Mouse (Mus musculus) layer of hippocampus, postnatal 10 days (tissue): ENCODE measurements around the gene Arg2. TPM values are rescaled to one million over a fixed set of nuclear protein-coding genes. Genes with fewer than 3 reads are reported as not detected.

Experiments used
- DNase-seq, 2 experiments: peaks; one replicate each; pipeline ENCODE4 v3.0.0; 2021; ENCODE audit warnings: low spot score in 2 of 2
- long read RNA-seq: library from polyadenylated mRNA; stranded (forward); transcript quantifications from one replicate; pipeline ENCODE4 v2.0.0, GENCODE M21; 2023
- total RNA-seq, 2 experiments: library from RNA; stranded (reverse); gene quantifications; 2 replicates each; pipeline ENCODE4 v1.2.3; 2021

Gene Arg2
- 10 to 100 TPM; 10.4 to 11.4 TPM for total RNA-seq
- long read RNA-seq, transcript Arg2-201 (8 exons, 1,428 nt) = major isoform, 15 of 19 reads
- long read RNA-seq, partial matches to known transcripts = 2 of 19 reads
- long read RNA-seq, other reads (novel, unspliced or antisense) = 2 of 19 reads

DNA sequence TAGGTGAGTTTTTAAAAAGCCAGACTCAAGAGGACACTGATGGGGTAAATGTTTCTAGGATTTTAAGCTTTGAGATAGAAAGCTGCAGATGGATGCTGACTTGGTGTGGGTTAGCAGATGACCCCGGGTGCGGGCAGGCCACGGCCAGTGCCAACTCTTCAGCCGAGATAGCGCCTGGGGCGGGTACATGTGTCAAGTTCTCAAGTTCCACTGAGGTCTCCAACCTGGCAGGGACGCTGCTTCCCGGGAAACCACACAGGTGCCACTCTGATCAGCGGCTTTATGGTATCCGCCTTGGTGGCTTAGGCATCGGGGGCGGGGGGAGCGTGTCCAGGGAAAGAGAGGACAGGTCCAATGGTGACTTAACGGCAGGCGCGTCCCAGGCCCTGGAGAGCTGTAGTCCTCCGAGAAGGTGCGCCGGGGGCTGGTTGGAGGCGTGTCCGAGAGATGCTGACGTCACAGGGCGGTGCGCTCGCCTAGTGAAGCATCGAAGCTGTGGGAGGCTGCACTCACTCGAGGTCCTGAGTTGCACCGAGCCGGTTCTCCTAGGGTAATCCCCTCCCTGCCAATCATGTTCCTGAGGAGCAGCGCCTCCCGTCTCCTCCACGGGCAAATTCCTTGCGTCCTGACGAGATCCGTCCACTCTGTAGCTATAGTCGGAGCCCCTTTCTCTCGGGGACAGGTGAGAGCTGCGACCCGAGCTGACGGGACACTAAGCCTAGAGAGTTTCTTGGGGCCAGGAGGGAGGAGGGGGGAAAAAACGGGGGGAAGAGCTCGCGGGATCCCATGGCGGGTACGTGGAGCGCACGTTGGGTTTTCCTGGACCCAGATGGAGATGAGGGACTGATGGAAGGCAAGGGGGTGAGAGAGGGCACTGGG is at the start of gene Arg2:
Gene Arg2 (plus strand): TSS at position 479 of the 879 bp plus-strand sequence.
- DNase-seq = peak; percentile 59 to 66

DNA sequence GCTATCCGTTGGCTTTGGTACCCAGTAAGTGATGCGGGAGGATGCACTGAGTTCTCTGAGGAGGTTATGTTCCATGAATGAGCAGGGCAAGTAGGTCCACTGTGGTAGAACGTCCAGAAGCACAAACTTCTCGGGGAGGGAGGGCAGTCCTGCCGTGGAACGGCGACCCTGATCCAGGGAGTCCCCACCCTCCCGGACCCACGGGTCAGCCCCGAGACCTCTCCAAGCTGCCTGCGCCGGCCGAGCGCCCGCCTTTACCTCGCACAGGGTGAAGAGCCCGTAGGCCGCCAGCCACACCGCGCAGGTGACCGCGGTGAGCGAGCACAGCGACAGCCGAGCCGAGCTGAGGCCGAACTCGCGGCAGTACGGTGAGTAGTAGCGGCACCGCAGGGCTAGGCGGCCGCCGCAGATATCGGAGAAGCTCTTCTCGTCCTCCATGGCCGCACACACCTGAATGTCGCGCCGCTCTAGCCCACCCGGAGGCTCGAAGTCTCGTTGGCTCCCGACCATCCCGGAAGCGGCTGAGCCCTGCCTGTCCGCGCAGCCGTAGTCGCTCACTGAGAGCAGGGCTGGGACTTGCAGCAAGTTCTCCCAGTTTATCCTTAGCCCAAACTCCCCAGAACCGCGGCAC is 41.3 kb upstream of the Arg2 start, which contains the start of gene Pigh:
Gene Pigh (minus strand): TSS at position 470 of the 631 bp plus-strand sequence.
- DNase-seq = peak; percentile 84 to 88

DNA sequence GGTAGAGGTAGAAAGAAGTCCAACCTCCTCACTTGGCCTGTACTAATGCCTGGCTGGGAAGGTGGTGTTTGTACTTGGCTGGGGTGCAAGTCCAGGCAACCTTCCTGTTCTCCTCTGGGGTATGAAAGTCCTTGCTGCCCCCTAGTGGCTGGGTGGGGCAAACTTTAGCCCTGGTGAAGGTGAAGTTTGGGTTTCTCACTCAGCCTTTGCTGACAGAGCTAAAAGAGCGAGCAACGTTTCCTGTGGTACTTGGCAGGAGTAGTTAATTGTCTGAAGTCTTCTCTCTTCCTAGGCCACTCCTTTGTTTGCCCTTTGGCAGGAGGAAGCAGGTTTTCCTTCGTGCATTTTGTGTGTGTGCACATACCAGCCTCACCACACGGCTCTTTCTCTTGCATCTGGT is 38.0 kb upstream of the Arg2 start:
- peak; percentile 41 to 47 for DNase-seq

DNA sequence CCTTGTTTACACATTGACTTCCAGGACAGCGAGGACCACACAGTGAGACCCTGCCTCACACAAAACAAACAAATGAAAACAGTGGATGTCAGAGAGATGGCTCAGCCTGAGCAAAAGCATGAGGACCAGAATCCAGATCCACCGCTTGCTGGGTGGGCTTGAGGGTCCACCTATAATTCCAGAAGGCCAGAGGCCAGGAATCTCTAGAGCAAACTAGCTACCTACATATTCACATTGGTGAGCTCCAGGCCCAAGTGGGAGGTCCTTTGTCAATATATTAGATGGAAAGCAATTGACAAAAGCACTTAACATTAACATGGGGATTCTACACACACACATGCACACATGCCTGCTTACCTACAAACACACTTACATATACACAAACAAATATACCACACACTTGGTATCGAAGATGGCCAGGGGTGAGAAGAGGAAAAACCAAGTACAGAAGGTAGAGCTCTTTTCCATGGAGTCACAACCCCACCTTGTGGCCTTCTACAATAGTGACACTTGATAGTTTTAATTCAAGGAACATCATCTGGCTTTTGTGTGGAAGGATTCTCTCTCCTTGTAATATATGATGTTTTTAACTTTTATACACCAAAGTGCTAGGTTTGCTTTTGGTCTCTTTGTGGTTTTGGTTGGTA is 33.3 kb upstream of the Arg2 start:
- peak; percentile 32 to 38 for DNase-seq

DNA sequence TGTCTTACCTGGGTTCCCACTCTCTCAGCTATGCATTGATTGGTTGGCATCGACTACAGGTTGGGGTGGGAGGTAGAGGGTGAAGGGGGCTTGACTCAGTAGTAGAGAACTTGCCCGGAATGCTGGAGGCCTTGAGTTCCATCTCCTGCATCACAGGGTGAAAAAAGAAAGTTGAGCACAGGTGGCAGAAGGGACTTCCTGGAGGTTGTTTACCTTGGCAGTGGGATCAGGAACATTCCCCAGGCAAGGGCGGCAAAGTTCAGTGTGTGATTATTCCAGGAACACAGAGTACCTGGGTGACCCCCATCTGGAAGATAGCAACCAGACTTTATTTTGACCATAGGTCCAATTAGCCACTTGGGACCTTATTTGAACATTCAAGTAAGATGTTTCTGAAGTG is 26.8 kb upstream of the Arg2 start:
- DNase-seq = no peak

DNA sequence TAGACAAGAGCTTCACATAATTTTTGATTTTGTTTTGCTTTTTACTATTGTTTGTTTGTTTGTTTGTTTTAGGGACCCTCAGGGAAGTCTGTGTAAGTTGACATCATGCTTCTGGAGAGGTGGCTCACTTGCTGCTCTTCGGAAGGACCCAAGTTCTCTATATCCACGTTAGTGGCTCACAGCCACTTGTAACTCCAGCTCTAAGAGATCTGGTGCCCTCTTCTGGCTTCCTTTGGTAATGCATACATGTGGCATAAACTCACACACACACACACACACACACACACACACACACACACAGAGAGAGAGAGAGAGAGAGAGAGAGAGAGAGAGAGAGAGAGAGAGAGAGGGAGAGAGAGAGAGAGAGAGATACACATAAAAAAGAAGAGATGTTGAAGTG is 26.0 kb upstream of the Arg2 start:
- DNase-seq = no peak

DNA sequence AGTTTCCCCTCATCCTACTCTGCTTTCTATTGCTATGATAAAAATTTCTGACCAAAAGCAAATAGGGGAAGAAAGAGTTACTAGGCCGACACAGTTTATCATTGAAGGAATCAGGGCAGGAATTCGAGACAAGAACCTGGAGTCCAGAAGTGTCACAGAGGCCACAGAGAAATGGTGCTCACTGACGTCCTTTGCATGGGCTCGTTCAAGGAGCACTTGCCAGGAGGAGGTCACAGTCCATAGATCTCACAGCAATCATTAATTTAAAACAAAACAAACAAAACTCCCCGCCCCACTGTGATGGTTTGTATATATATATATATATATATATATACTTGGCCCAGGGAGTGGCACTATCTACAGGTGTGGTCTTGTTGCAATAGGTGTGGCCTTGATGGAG is 25.3 kb upstream of the Arg2 start:
- DNase-seq = no peak

DNA sequence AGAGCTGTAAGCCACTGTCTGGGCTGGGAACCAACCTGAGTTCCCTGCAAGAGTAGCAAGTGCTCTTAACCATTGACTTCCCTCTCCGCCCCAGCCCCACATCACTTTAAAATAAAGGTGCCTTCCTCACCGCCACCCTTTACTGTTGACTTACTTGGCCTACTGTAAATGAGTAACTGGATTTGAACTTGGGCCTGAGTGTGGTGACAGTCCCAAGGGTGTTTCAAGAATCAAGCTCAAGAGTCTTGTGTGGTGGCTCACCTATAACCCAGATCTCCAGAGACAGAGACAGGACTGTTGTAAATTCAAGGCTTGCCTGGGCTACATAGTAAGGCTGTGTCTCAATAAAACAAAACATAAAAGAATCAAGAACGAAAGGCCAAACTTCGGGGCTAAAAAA is 11.6 kb upstream of the Arg2 start:
- no peak for DNase-seq

DNA sequence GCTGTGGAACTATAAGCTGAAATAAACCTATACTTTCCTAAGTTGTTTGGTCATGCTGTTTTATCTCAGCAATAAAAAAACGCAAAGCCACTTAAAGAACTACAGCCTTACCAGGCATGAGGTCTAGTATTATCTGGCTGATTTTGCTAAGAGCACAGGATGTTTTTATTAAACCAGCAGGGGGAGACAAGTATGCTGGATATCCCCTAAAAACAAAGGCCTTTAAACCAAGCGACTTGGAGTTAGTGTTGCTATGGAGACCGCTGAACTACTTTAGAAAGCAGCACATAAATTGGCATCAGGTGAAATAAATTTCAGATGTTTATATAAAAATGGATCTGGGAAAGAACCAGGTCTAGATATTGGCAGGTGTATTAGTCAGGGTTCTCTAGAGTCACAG is 7.8 kb upstream of the Arg2 start:
- DNase-seq = no peak

DNA sequence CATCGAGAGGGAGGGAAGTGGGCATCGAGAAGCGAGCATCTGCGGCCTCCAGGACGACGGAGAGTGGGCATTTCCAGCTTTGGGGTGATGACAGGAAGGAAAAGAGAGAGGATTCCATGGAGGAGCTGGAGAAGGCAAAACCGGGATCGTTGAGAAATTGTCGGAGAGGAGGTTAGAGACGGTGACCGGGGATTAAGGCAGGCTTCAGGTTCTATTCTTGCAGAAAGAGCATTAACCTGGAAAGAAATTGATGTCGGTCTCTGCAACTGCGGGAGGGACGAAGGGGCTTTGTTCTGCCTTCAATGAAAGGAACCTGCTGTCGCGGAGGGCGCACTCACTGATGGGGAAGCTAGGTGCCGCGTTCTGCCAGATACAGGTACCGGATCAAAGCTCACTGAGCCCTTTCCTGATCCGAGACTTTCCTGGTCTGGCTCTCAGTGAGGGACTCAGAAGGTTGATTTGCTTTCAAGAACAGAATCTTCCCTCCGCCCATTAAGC is 650 bp downstream of the Arg2 start:
- peak; percentile 9 to 15 for DNase-seq

DNA sequence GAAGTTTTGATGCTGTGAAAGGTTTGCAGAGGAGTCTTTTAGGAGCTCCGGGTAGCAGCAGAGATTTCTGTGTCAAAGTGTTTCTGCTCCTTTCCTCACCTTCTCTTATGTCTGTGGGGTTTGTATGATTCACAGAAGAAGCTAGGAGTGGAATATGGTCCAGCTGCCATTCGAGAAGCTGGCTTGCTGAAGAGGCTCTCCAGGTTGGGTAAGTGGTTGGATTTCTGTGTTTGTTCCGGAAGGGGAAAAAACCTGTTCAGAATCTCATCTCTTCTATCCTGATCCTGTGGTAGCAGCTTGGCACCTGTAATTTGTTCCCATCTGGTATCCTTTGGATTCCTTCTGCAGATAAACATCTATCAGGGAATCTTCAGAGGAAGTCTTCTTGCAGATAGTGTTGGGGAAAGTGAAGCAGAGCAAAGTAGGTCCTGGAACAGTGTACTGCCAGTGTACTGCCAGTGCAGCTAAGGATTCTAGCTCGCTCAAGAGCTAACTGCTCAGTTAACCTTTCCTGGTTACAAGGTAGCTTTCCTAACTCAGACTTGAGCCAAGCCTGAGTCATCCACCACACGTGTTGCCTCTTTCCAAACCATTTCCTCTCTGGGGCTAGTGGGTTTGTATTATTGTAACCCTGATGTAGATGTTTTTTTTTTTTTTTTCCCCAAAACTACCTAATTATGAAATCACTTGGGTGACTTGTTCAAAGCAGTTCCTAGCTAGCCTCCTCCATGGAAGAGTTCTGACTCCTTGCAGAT is 1.3 kb downstream of the Arg2 start:
- no peak for DNase-seq

DNA sequence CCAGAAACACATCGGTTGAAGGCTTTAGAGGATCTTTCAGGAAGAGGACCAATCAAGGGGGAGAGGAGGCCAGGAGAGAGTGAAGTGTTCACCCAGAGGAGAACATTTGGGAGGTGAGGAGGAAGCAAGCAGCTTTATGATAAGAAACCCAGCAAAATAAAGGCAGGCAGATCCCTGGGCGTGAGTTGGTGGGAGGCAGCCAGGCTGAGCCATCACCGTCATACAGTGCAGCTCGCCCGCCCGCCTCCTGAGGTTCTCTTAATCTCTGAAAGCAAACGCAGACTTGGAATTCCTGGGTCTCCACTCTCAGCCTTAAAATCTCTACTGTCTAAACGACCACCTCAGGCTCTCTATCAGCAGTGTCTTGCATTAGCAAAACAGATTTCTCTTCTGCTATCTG is 4.1 kb downstream of the Arg2 start:
- no peak for DNase-seq

DNA sequence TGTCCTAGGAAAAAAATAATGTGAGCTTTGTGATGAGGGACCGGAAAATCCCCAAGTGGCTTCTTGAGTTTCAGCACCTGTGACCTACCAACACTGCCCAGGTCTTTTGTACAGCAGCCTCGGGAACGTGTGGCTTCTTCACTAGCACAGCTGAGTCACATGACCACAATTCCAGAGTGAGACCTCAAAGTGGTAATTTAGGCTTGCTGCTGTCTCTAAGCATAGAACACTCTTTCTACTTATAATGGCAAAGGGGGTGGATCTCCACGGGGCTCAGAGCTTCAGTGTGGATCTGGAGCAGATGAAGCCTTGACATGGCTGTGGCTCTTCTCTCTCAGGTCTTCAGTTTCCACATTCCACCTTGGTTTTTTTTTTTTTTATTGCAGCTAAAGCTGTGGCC is 4.5 kb downstream of the Arg2 start:
- no peak for DNase-seq

DNA sequence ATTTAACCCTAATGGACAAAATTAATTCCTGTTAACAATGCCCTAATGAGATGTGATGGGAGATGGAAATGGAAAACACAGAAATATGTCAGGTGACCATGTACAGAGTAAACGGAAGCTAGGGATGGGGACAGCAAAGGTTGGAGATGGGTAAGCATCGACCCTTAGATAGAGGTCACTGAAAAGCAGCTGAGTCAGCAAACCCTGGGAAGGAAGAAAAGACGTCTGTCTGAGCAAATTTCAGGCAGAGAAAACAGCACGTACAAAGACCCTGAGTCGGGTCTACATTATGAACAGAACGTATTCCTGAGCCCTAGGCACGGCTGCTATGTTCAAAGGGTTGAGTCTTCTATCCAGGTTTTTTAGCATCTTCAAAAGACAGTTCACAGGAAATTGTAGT is 6.4 kb downstream of the Arg2 start:
- no peak for DNase-seq

DNA sequence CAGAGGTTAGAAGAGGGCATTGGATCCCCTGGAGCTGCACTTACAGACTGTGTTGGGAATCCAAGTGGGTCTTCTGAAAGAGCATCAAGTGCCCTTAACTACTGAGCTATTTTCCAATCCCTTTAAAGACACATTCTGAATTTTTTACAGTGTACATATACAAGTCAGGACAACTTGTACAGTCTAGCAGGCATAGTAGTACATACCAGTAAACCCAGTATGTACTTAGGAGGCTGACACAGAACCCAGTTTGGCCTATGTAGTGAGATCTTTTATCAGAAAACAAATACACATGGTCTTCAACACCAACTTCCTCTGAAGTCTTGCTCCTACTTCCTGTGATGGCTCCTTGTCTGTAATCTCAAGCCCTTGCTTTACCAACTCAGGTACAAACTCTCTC is 8.4 kb downstream of the Arg2 start:
- no peak for DNase-seq

DNA sequence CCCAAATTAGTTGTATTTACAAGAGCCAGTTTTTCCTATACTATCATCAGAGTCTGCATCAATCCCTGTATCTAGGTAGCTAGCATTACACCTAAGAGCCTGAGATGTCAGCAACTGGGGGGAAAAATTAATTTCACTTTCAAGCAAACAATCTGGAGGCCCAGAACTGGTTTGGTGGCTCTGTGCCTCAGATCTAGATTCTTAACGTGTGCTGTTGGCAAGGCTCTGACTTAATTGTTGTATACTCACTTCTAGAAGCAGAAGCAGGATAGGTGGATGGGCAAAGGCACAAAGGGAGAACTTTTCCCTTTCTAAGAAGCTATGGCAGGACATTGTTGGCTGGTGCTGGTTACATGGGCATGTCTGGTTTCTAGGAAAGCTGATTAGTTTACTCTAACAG is 8.8 kb downstream of the Arg2 start:
- no peak for DNase-seq

DNA sequence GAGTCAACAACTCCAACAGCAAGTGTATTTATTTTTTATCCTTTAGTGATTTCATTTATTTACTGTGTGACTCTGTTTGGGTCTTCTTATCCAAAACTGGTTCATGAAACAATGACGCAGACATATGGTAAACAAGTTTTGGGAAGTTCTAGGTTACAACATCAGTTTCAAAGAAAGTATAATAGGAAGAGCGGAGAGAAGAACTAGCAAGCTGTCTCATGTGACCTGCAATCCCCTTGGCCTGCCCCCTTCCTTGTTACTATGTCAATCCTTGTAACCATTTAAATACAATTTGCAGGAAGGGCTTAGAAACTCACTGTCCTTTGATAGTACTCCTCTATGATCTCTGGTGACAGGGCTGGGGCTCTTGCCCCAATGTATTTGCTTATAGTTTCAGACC is 10.2 kb downstream of the Arg2 start:
- no peak for DNase-seq

DNA sequence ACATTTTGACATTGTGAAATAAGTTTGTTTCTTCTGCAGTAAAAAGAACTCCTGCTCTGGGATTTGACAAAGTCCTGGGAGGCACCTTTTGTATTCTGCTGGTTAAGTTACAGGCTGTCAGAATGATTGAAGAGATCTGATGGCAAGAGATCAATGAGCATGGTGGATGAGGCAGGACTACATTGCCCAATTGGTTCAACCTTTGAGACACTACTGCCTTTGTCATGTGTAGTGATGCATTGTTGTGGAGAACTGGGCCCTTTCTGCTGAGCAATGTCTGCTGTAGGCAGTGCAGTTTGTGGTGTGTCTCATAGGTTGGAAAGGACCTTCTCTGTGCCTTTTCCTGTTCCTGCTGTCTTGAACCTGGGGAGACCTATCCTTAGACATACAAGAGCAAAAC is 10.8 kb downstream of the Arg2 start:
- no peak for DNase-seq

DNA sequence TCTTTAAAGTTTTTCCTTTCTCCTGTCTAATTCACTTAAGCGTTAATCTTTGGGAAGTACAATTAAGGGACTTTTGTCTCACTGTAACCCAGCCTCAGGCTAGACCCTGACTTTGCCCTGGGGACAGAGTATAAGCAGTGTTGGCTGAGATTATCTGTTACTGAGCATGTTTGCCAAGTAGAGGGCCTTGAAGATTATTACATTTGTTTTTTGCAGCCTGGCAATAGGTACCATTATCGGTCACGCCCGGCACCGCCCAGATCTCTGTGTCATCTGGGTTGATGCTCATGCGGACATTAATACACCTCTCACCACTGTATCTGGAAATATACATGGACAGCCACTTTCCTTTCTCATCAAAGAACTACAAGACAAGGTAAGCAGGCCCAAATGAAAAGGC is 19.1 kb downstream of the Arg2 start:
- no peak for DNase-seq

DNA sequence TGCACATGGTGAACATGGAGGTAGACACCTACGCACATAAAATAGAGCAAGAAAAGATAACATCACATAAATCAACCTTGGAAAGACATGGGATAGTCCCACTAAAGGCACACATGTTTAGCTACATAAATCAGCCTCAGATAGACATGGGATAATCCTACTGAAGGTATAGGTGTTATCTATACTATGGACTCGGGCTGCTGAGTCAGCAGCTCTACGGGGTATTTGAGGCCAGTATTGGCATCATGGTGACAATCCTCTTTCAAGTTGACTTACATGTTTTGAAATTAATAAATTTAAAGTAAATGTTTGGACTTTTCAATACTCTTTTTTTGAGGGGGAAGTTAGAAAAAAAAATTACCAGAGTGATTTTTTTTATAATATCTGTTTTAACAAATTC is 32.3 kb downstream of the Arg2 start:
- DNase-seq = no peak

DNA sequence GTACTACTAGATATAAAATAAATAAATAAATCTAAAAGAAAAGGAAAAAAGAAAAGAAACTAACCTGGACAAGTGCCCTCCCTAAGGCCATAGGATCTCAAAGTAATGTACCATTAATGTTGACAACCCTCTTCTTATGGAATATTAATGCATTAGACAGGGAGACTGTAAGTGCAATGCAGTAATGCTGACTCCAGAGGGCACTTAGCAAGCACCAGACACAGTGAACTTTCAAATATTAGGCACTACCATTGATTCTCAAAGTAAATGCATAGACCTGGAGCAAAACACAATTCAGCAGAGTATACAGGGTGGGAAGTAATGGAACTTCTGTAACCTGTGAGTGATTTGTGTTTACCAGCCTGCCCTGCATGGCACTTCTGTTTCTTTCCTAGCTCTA is 38.6 kb downstream of the Arg2 start:
- no peak for DNase-seq
